Comparison of ENCODE assay signal across 17 mouse cellular contexts in genomic region chr11:79521930-79522329, GRCm38 (mm10). TPM values are rescaled to one million over a fixed set of nuclear protein-coding genes. Genes with fewer than 3 reads are reported as not detected.
DNase-seq lines count a peak whose midpoint lies in the region; ATAC-seq and TF ChIP-seq lines count a peak whose summit lies in the region.
"Had no signal": no experiment of that assay in that cellular context is flagged by ENCODE, and none has a peak within 500 bp of the region (broad histone marks: within the 10 kb centered on the region; RNA-seq: fewer than 3 reads in every experiment).

No protein-coding gene starts in this region.

- H3K9me3 ChIP-seq in intestine, embryonic 15.5 days = no peaks in the 10 kb centered on the region
- H3K9me3 ChIP-seq: heart, embryonic 10.5 days; midbrain, embryonic 10.5 days had no signal

- H3K9ac ChIP-seq in intestine, embryonic 15.5 days = no peak overlapping the region
- H3K9ac ChIP-seq: lung, embryonic 14.5 days had no signal

- no peak for TF ChIP-seq CTCF in lung, adult 2 months (IDR thresholded peaks at IDR 0.05; ENCODE audit: insufficient read depth, low read length)

- DNase-seq in lung, adult 2 months = no peak
- DNase-seq in lung, adult 18-20 months = no peak
- DNase-seq in CD4-positive helper T cell, adult 2 months (ENCODE audit: low read depth, low spot score) = peak; percentile 50
- peak; percentile 66 for DNase-seq in induced T-regulatory cell, adult 2 months (ENCODE audit: low read depth)
- DNase-seq in gastrocnemius, postnatal 14 days = no peak
- DNase-seq: adrenal gland, postnatal 14 days; gastrocnemius, adult 2 months; heart, postnatal 36 days; layer of hippocampus, adult 9-11 months; lung, embryonic 14.5 days had no signal

- H3K36me3 ChIP-seq in intestine, embryonic 15.5 days = no peaks in the 10 kb centered on the region
- H3K36me3 ChIP-seq: heart, embryonic 10.5 days had no signal

- H3K4me2 ChIP-seq in intestine, embryonic 15.5 days (replicated peaks) = no peak overlapping the region
- H3K4me2 ChIP-seq: lung, embryonic 14.5 days had no signal

- no peak for TF ChIP-seq POLR2A in lung, adult 2 months (IDR thresholded peaks at IDR 0.05; ENCODE audit: borderline replicate concordance, extremely low read depth, low read depth, low read length)

- peak; percentile 48; the same call in 1 of the 2 replicates for ATAC-seq in megakaryocyte-erythroid progenitor cell, adult 5-6 weeks (replicated peaks; ENCODE audit: low FRiP score, low TSS enrichment, poor library complexity, severe bottlenecking)
- no peak for ATAC-seq in intestine, embryonic 15.5 days
- ATAC-seq: forebrain, embryonic 16.5 days had no signal

- H3K27me3 ChIP-seq in intestine, embryonic 15.5 days (replicated peaks) = no peaks in the 10 kb centered on the region

- intact Hi-C loops in gastrocnemius, postnatal 14 days (cut with DNase I; ENCODE audit: low total_unique reads) = no loop called here

- peak overlapping the region; percentile 10 for H3K4me3 ChIP-seq in lung, adult 2 months (replicated peaks; ENCODE audit: extremely low read depth, low read depth, low read length)
- no peak overlapping the region for H3K4me3 ChIP-seq in intestine, embryonic 15.5 days (replicated peaks)
- H3K4me3 ChIP-seq: gastrocnemius, adult 2 months; heart, embryonic 10.5 days; midbrain, embryonic 10.5 days; myocyte had no signal

- H3K27ac ChIP-seq in intestine, embryonic 15.5 days = no peak overlapping the region
- H3K27ac ChIP-seq: gastrocnemius, adult 2 months; heart, embryonic 10.5 days; midbrain, embryonic 10.5 days had no signal

- H3K4me1 ChIP-seq in lung, adult 2 months (ENCODE audit: control insufficient read depth, insufficient read depth, low read length) = no peaks in the 10 kb centered on the region
- H3K4me1 ChIP-seq in intestine, embryonic 15.5 days (replicated peaks) = no peaks in the 10 kb centered on the region
- H3K4me1 ChIP-seq: midbrain, embryonic 10.5 days had no signal

RNA-seq across cellular contexts. Expression of gene Evi2b, which starts 1.6 kb away (rescaled TPM):
- polyA plus RNA-seq in lung, adult 2 months (2012; rRNA removed) = 11.8 and 24.4 TPM in 2 replicates
- 94.9 and 96.8 TPM in 2 replicates for total RNA-seq in megakaryocyte-erythroid progenitor cell, adult 5-6 weeks (2014; fragmentation: Nextera tagmentation)
- 32.1 and 38.5 TPM in 2 replicates for total RNA-seq in megakaryocyte-erythroid progenitor cell, adult 5-6 weeks (2017)
- 0.42 and 1.2 TPM in 2 replicates for polyA plus RNA-seq in intestine, embryonic 15.5 days (2015; fragmentation: Nextera tagmentation; extraction: Ambion mirVana)
- under 1 TPM; 0.24 to 0.59 TPM for total RNA-seq in gastrocnemius, postnatal 14 days (2021)
- polyA plus RNA-seq: midbrain, embryonic 10.5 days had no signal

RNA-seq across cellular contexts. Expression of gene Evi2, which starts 8.5 kb away (rescaled TPM):
- 1.1 and 1.2 TPM in 2 replicates for polyA plus RNA-seq in lung, adult 2 months (2012; rRNA removed)
- 3.5 and 14.8 TPM in 2 replicates for total RNA-seq in megakaryocyte-erythroid progenitor cell, adult 5-6 weeks (2014; fragmentation: Nextera tagmentation)
- 1.7 and 3.5 TPM in 2 replicates for total RNA-seq in megakaryocyte-erythroid progenitor cell, adult 5-6 weeks (2017)
- 0.40 and 0.51 TPM in 2 replicates for polyA plus RNA-seq in intestine, embryonic 15.5 days (2015; fragmentation: Nextera tagmentation; extraction: Ambion mirVana)
- total RNA-seq in gastrocnemius, postnatal 14 days (2021) = under 1 TPM in 1 of 2 experiments, not detected in 1; 0.18 TPM
- total RNA-seq: adrenal gland, postnatal 14 days; gastrocnemius, adult 2 months; left cerebral cortex, postnatal 36 days had no signal

RNA-seq across cellular contexts. Expression of gene Evi2a, which starts 8.5 kb away (rescaled TPM):
- 7.7 and 14.0 TPM in 2 replicates for polyA plus RNA-seq in lung, adult 2 months (2012; rRNA removed)
- total RNA-seq in megakaryocyte-erythroid progenitor cell, adult 5-6 weeks (2014; fragmentation: Nextera tagmentation) = 6.2 and 12.1 TPM in 2 replicates
- 3.1 and 10.1 TPM in 2 replicates for total RNA-seq in megakaryocyte-erythroid progenitor cell, adult 5-6 weeks (2017)
- 3.2 and 3.7 TPM in 2 replicates for polyA plus RNA-seq in intestine, embryonic 15.5 days (2015; fragmentation: Nextera tagmentation; extraction: Ambion mirVana)
- 1 to 10 TPM; 3.3 to 4.3 TPM for total RNA-seq in gastrocnemius, postnatal 14 days (2021)

RNA-seq across cellular contexts. Expression of gene Omg, which starts 18.0 kb away (rescaled TPM):
- 0.08 TPM in 1 of 2 replicates, not detected in the other for polyA plus RNA-seq in lung, adult 2 months (2012; rRNA removed)
- 0.20 TPM in 1 of 2 replicates, not detected in the other for total RNA-seq in megakaryocyte-erythroid progenitor cell, adult 5-6 weeks (2014; fragmentation: Nextera tagmentation)
- 0.69 TPM in 1 of 2 replicates, not detected in the other for total RNA-seq in megakaryocyte-erythroid progenitor cell, adult 5-6 weeks (2017)
- polyA plus RNA-seq in intestine, embryonic 15.5 days (2015; fragmentation: Nextera tagmentation; extraction: Ambion mirVana) = 0.19 and 0.34 TPM in 2 replicates
- not detected for total RNA-seq in gastrocnemius, postnatal 14 days (2021)
- total RNA-seq: gastrocnemius, adult 2 months; heart, postnatal 36 days had no signal

Comparison
In these comparisons a context has a peak if more than half of its experiments do, and no peak if none do; other contexts are left out.
1. DNase-seq: peak in CD4-positive helper T cell, adult 2 months (single experiment) and induced T-regulatory cell, adult 2 months (single experiment); none in lung, adult 2 months (single experiment), lung, adult 18-20 months (0 of 2) and gastrocnemius, postnatal 14 days (single experiment).
2. RNA of gene Evi2b, which starts 1.6 kb away (total RNA-seq): 32.1 to 96.8 TPM in megakaryocyte-erythroid progenitor cell, adult 5-6 weeks; 0.24 to 0.59 TPM in gastrocnemius, postnatal 14 days; every median in the first group is over 10 times any median in the second.